Mouse (Mus musculus): ENCODE results near the gene Cdkl3. TPM values are rescaled to one million over a fixed set of nuclear protein-coding genes. Genes with fewer than 3 reads are reported as not detected.

Cdkl3 gene
- polyA plus RNA-seq (2012; rRNA removed) = 1.6 and 1.8 TPM in 2 replicates

DNA sequence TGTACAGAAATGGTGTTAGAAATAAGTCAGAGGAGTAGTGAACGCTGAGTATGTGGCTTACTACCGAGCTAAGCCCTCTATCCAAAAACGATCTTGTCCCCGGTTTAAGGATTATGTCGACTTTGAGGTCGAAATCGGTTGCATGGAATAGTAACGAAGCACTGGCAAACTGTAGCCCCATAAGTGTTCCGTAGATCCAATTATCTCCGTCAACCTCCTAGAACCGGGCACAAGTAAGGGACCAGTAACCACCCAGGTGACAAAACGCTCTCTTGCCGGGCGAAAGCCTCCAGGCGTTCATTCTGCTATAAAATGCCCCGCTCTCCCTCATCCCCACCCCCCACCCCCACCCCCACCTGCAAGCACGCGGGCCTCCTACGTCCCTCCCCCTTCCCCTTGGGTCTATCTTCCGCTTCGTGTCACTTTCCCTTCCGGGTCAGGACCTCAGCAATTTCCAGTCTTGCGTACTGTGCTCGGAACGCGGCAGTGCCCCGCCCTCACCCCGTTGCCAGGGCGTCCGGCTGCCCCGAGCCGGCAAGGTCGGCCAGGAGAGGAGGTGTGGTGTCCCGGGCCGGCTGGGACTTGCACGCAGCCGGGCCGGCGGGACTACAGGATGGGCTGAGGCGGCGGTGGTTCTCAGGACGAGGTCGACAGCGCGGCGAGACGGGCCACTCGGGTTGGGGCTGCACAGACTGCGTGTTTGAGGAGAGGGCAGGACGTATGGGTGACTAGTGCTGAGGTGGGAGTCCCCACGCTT is at the start of gene Cdkl3:
Gene Cdkl3 (plus strand): TSS at position 450 of the 757 bp plus-strand sequence.
- DNase-seq = peak; percentile 98
- no peaks in the 10 kb centered on the region for H3K27me3 ChIP-seq (replicated peaks; ENCODE audit: control insufficient read depth, insufficient read depth, low read length)
- peaks cover 13% of the 10 kb centered on the region; the same call in 1 of the 2 replicates for H3K4me1 ChIP-seq (ENCODE audit: control insufficient read depth, insufficient read depth, low read length)
- H3K36me3 ChIP-seq (ENCODE audit: control insufficient read depth, insufficient read depth, low read length) = no peaks in the 10 kb centered on the region
- H3K4me3 ChIP-seq (ENCODE audit: insufficient read depth, low read depth, low read length) = peak within 1 kb of the TSS; percentile 80
- no peak for TF ChIP-seq POLR2A (IDR thresholded peaks at IDR 0.05; ENCODE audit: low read depth, low read length)
- TF ChIP-seq CTCF (conservative IDR thresholded peaks at IDR 0.05; ENCODE audit: insufficient read depth, insufficient read length, low read depth, low read length) = no peak
- peak within 1 kb of the TSS; percentile 96 for H3K27ac ChIP-seq (ENCODE audit: insufficient read depth, low read depth, low read length)
- under 1% methylated on average over 50 of the region's 51 CpGs for WGBS

DNA sequence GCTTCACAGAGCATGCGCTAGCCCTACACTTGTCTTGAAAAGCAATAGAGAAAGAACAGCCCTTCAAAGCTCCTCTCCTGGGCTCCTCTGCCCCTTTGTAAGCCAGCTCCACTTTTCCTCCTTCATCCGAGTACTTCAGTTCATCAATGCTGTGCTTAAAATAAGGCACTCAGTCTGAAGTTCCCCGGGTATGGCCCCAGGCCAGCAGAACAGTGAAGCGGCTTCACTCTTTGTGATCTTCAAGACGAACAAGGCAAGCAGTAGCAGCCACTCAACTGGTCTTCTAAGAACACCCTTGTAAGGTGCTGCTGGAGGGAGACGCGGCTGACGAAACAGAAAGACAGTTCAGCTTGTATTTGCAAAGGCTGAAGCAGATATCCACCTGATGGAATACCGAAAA is 47.9 kb upstream of the Cdkl3 start:
- TF ChIP-seq CTCF (conservative IDR thresholded peaks at IDR 0.05; ENCODE audit: insufficient read depth, insufficient read length, low read depth, low read length) (no peak), POLR2A (IDR thresholded peaks at IDR 0.05; ENCODE audit: low read depth, low read length) (no peak)
- Histone ChIP-seq H3K36me3 (ENCODE audit: control insufficient read depth, insufficient read depth, low read length) (no peaks in the 10 kb centered on the region), H3K27me3 (replicated peaks; ENCODE audit: control insufficient read depth, insufficient read depth, low read length) (no peaks in the 10 kb centered on the region), H3K4me1 (ENCODE audit: control insufficient read depth, insufficient read depth, low read length) (no peaks in the 10 kb centered on the region), H3K27ac (ENCODE audit: insufficient read depth, low read depth, low read length) (no peak overlapping the region), H3K4me3 (ENCODE audit: insufficient read depth, low read depth, low read length) (no peak overlapping the region)
- DNase-seq = no peak
- 82% methylated on average over 9 of the region's 9 CpGs for WGBS

DNA sequence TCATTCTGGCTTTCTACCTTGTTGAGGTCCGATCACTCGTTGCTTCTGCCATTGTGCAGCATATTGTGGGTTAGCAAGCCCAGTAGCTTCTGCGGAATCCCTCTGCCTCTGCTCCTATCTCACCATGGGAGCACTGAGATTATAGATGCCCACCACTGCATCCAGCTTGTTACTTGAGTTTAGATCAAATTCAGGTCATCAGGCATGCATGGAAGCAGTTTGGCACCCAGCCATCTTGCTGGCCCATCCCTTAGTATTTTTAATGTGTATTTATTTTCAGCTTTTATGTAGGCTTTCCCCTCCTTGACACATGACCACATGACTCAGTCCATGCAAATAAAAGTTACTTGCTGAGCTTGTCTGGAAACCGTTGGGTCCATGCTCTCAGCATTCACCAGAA is 46.3 kb upstream of the Cdkl3 start:
- Histone ChIP-seq H3K27me3 (replicated peaks; ENCODE audit: control insufficient read depth, insufficient read depth, low read length) (no peaks in the 10 kb centered on the region), H3K27ac (ENCODE audit: insufficient read depth, low read depth, low read length) (no peak overlapping the region), H3K4me3 (ENCODE audit: insufficient read depth, low read depth, low read length) (no peak overlapping the region), H3K4me1 (ENCODE audit: control insufficient read depth, insufficient read depth, low read length) (no peaks in the 10 kb centered on the region), H3K36me3 (ENCODE audit: control insufficient read depth, insufficient read depth, low read length) (no peaks in the 10 kb centered on the region)
- WGBS = 88% methylated on average over 4 of the region's 4 CpGs
- no peak for DNase-seq
- TF ChIP-seq POLR2A (IDR thresholded peaks at IDR 0.05; ENCODE audit: low read depth, low read length) = no peak

DNA sequence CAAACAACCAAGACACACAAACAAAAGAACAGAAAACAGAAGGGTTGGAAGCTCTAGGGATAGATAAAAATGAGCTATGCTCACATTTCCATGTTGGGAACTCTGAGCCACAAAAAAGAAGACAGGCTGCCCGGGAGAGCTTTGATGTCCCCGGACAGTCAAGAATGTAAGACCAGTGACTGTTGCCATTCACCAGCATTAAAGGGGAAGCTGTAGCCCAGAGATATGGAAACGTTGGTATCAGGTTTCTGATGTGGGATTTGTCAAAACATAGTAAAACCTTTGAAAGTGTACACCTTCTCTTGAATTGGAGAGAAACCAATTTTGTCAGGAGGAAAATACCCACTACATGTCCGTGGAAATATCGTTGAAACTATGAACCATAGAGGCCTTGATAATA is 44.5 kb upstream of the Cdkl3 start:
- Histone ChIP-seq H3K27me3 (replicated peaks; ENCODE audit: control insufficient read depth, insufficient read depth, low read length) (no peaks in the 10 kb centered on the region), H3K27ac (ENCODE audit: insufficient read depth, low read depth, low read length) (no peak overlapping the region), H3K36me3 (ENCODE audit: control insufficient read depth, insufficient read depth, low read length) (no peaks in the 10 kb centered on the region), H3K4me3 (ENCODE audit: insufficient read depth, low read depth, low read length) (no peak overlapping the region), H3K4me1 (ENCODE audit: control insufficient read depth, insufficient read depth, low read length) (no peaks in the 10 kb centered on the region)
- TF ChIP-seq CTCF (conservative IDR thresholded peaks at IDR 0.05; ENCODE audit: insufficient read depth, insufficient read length, low read depth, low read length) (no peak), POLR2A (IDR thresholded peaks at IDR 0.05; ENCODE audit: low read depth, low read length) (no peak)
- 75% methylated on average over 5 of the region's 5 CpGs for WGBS
- no peak for DNase-seq

DNA sequence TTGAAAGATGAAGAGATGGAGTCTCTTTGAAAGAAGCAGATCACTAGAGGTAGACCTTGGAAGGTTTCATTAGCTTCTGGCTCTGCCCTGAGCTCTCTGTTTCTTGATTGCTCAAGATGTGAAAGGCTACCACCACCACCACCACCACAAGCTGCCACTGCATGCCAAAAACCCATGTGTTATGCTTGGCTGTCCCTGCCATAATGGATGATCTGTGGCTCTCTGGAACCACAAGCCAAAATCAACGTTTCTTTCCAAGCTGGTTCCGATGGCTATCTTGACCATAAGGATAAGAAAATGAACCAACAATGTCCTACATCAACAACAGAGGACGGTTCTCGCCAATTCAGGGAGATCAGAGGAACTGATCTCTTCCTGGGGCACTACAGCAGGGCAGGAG is 44.0 kb upstream of the Cdkl3 start:
- no peaks in the 10 kb centered on the region for H3K36me3 ChIP-seq (ENCODE audit: control insufficient read depth, insufficient read depth, low read length)
- WGBS = 82% methylated on average over 4 of the region's 4 CpGs
- H3K4me3 ChIP-seq (ENCODE audit: insufficient read depth, low read depth, low read length) = no peak overlapping the region
- H3K27me3 ChIP-seq (replicated peaks; ENCODE audit: control insufficient read depth, insufficient read depth, low read length) = no peaks in the 10 kb centered on the region
- no peak for DNase-seq
- H3K4me1 ChIP-seq (ENCODE audit: control insufficient read depth, insufficient read depth, low read length) = no peaks in the 10 kb centered on the region
- no peak for TF ChIP-seq CTCF (conservative IDR thresholded peaks at IDR 0.05; ENCODE audit: insufficient read depth, insufficient read length, low read depth, low read length)
- TF ChIP-seq POLR2A (IDR thresholded peaks at IDR 0.05; ENCODE audit: low read depth, low read length) = no peak
- H3K27ac ChIP-seq (ENCODE audit: insufficient read depth, low read depth, low read length) = no peak overlapping the region

DNA sequence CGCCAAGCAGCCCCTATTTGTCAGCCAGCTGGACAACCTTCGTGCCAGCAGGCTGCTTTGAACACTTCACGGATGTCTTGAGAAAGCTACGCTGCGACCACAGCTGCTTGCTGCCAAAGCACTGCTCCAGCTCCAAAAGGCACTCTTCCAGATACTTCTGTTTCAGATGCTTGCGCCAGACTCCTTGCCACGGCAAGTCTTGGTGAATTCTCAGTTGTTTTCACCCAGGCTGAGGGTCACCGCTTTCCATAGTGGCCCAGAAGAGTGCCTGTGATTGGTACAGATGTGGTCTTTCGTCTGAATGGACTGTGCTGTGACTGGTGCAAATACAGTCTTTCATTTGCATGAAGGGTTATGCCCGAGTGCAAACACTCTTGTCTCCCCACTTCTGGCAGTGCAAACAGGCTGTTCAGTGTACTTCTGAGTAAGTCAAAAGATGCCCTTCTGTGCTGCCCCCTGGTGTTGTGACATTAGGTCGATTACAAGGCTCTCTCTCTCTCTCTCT is 43.0 kb upstream of the Cdkl3 start:
- no peaks in the 10 kb centered on the region for H3K27me3 ChIP-seq (replicated peaks; ENCODE audit: control insufficient read depth, insufficient read depth, low read length)
- DNase-seq = no peak
- WGBS = 56% methylated on average over 11 of the region's 11 CpGs
- H3K4me1 ChIP-seq (ENCODE audit: control insufficient read depth, insufficient read depth, low read length) = no peaks in the 10 kb centered on the region
- no peaks in the 10 kb centered on the region for H3K36me3 ChIP-seq (ENCODE audit: control insufficient read depth, insufficient read depth, low read length)
- no peak overlapping the region for H3K4me3 ChIP-seq (ENCODE audit: insufficient read depth, low read depth, low read length)
- no peak overlapping the region for H3K27ac ChIP-seq (ENCODE audit: insufficient read depth, low read depth, low read length)
- TF ChIP-seq CTCF (conservative IDR thresholded peaks at IDR 0.05; ENCODE audit: insufficient read depth, insufficient read length, low read depth, low read length) (no peak; the same call in 1 of the 2 replicates), POLR2A (IDR thresholded peaks at IDR 0.05; ENCODE audit: low read depth, low read length) (no peak)

DNA sequence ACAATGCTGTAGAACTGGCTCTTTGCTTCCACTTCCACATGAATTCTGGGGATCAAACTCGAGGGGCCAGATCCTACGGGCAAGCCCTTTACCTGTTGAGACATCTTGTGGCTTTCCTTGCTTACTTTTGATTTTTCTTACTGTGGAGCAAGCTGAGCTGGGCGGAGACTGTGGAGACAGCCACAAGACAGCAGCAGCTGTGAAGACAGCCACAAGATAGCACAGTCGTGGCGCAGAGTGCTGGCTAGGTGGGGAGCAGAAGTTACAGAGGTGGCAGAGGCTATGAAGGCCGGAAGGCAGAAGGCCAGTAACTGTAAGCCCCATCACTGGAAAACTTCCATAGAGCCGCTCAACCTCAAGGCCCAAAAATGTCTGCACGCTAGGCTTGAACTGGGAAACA is 42.3 kb upstream of the Cdkl3 start:
- H3K4me1 ChIP-seq (ENCODE audit: control insufficient read depth, insufficient read depth, low read length) = no peaks in the 10 kb centered on the region
- no peaks in the 10 kb centered on the region for H3K27me3 ChIP-seq (replicated peaks; ENCODE audit: control insufficient read depth, insufficient read depth, low read length)
- H3K4me3 ChIP-seq (ENCODE audit: insufficient read depth, low read depth, low read length) = no peak overlapping the region
- no peaks in the 10 kb centered on the region for H3K36me3 ChIP-seq (ENCODE audit: control insufficient read depth, insufficient read depth, low read length)
- DNase-seq = no peak
- no peak overlapping the region for H3K27ac ChIP-seq (ENCODE audit: insufficient read depth, low read depth, low read length)
- WGBS = 93% methylated on average over 8 of the region's 8 CpGs
- TF ChIP-seq POLR2A (IDR thresholded peaks at IDR 0.05; ENCODE audit: low read depth, low read length) = no peak
- TF ChIP-seq CTCF (conservative IDR thresholded peaks at IDR 0.05; ENCODE audit: insufficient read depth, insufficient read length, low read depth, low read length) = no peak

All from kidney, adult 2 months (tissue).